Mouse (Mus musculus) cerebellum, postnatal 25 days (tissue): ENCODE measurements around the gene Krtap1-5.
"Not testable (repeated sequence)": the region's sequence is repeated elsewhere in the genome, so short reads cannot be mapped to it uniquely, and the experiment has no call there.

ENCODE experiments used
- DNase-seq, 2 experiments: peaks; one replicate each; pipeline ENCODE4 v3.0.0; 2021; ENCODE audit warnings: mixed read lengths in 2 of 2

The Krtap1-5 gene

GRCm38 (mm10) chr11:99580636-99581035, at the start of gene Krtap1-5:
Krtap1-5 (minus strand) TSS chr11:99581016.
- no peak for DNase-seq

GRCm38 (mm10) chr11:99628138-99628537, 47.3 kb upstream of the Krtap1-5 start, which contains the start of gene Krtap4-1:
Krtap4-1 (minus strand) TSS chr11:99628238.
- no peak for DNase-seq

- no peak for DNase-seq
Observed at GRCm38 (mm10) chr11:99620335-99620734, 39.5 kb upstream of the Krtap1-5 start, which contains the start of gene Gm11562. Gm11562 (minus strand) TSS chr11:99620435.

- DNase-seq = no peak
Observed at GRCm38 (mm10) chr11:99614796-99615363, 34.1 kb upstream of the Krtap1-5 start, which contains the start of gene Krtap2-4. Krtap2-4 (minus strand) TSS chr11:99614846.

GRCm38 (mm10) chr11:99610089-99610488, 29.3 kb upstream of the Krtap1-5 start, which contains the start of gene Gm11937:
Gm11937 (minus strand) TSS chr11:99610189.
- DNase-seq = not testable (repeated sequence)

DNA sequence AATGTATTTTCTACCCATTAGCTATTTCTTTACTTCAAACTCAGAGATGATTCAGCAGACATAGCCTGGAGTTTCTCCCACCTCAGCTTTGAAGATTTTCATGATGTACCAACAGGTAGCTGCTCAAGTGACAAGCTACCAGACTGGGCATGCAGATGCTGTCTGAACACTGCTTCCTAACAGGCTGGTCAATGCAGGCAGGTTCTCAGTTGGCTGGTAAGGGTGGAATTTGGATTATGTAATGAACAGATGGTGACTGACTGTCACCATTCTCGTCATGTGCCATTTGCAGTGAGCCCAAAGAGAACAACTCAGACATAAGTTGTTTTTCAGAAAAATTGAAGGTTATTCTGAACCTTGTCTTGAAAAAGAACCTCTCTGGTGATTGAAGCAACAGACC, 28.3 kb upstream of the Krtap1-5 start:
- peak; percentile 9 to 18 for DNase-seq

GRCm38 (mm10) chr11:99603208-99603607, 22.4 kb upstream of the Krtap1-5 start, which contains the start of gene Gm11938:
Gm11938 (minus strand) TSS chr11:99603308.
- not testable (repeated sequence) for DNase-seq

GRCm38 (mm10) chr11:99597742-99598141, 16.9 kb upstream of the Krtap1-5 start, which contains the start of gene Krtap9-3:
Krtap9-3 (minus strand) TSS chr11:99598105.
- DNase-seq = not testable (repeated sequence)

DNA sequence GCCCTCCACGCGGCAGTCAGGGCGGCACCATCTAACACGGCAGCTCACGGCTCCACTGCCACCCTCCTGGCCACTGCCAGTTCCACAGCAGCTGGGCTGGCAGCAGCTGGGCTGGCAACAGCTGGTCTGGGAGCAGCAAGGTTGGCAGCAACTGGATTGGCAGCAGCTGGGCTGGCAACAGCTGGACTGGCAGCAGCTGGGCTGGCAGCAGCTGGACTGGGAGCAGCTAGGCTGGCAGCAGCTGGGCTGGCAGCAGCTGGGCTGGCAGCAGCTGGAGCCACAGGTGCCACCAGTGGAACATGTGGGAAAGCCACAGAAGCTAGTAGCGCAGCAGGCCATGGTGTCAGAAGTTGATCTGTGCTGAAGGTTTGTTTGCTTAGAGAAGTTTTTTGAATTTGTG, 10.2 kb upstream of the Krtap1-5 start, which contains the start of gene Krtap1-3:
Gene Krtap1-3, minus strand, starts transcription at position 359 of the 400 bp plus-strand sequence.
- no peak for DNase-seq

GRCm38 (mm10) chr11:99585096-99585495, 4.3 kb upstream of the Krtap1-5 start:
- no peak for DNase-seq

GRCm38 (mm10) chr11:99583245-99583704, 2.5 kb upstream of the Krtap1-5 start, which contains the start of gene Krtap1-4:
Krtap1-4 (minus strand) TSS chr11:99583654.
- no peak for DNase-seq

DNA sequence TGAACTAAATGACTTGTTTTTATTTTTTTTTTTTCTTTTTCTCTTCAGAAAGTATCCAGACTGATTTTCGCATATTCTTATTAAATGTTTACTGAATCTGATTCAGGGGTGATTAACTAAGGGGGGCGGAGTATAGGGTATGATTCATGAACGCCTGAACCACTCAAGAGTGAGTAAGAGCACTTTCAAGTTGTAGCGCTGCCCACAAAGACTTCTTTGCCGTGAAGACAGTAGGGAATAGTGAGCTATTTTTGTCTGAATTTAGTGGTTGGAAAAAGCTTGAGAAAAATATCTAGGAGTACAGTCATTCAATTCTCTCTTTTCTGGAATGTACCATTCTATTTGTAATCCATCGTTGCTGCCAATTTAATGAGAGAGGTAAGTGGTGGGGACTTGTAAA, 748 bp upstream of the Krtap1-5 start:
- DNase-seq = no peak

DNA sequence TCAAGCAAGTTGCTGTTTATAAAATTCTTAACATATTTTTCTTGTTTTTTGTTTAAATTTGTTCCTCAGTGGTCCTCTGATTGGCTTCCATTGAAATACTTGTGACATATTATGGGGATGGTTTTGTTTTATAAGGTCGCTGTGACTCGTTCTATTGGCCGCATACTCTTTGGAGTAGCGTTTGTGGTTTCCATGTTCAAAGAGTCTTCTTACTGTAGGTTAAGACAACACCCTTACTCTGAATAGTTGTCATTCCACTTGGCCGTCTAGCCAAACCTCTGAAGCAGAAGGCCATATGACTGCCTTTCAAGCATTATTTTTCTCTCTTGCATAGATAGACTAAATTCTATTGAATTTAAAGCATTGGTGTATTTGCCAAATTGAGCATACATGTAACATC, 235 bp upstream of the Krtap1-5 start:
- no peak for DNase-seq

DNA sequence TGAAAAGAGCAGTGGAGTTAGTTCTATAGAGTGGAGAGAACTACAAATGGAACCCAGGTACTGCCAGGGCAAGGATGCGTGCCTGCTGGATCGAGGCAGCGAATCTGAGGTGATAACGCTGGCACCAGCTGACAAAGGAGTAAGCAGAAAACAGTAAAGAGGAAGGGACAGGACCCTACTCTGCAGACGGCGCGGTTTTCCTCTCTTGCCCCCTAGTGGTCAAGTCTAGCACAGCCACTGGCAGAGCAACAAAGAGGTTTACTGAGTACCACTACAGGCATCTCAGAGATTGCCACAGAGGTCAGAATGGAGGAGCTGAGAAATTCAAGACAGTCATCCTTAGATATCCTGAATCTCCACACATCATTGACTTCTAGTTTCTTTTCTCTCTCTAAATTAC, 6.7 kb downstream of the Krtap1-5 start:
- DNase-seq = peak; percentile 66 to 81

DNA sequence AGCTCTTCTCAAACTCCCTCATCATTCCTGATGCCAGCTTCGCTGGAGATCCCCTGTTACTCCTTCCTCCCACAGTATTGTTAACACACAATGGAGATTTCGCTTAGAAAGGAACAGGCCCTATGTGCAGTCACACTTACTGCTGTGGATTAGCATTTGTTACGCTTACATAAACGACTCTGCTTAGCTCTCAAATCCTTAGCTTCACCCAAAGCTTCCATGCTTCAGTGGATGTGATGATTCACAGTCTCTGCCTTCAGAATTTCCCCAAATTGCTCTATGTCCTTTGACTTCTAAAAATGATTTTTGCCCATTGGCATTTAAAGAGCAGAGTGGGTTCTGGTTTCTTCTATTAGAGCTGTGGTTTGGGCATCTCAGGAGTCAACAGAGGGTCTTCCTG, 7.7 kb downstream of the Krtap1-5 start:
- no peak for DNase-seq

DNA sequence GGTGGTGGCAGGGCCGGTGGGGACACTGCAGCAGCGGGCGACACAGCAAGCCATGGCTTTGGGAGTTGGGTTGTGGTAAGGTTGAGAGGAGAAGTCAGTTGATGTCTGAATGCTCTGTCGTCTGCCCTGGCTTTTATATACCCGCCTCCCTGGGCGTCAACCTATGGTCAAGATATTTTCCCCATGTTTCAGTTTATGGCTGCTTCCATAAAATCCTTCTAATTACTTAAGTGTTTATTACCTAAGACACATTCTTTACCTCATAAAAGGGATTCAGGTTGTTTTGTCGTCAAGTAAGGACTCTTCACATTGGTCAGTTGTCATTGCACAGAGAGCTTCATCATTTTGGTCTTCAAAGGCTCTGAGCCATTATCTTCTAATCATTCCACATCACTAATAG, 14.3 kb downstream of the Krtap1-5 start, which contains the start of gene Krtap3-1:
Gene Krtap3-1, minus strand, starts transcription at position 101 of the 400 bp plus-strand sequence.
- DNase-seq = no peak

DNA sequence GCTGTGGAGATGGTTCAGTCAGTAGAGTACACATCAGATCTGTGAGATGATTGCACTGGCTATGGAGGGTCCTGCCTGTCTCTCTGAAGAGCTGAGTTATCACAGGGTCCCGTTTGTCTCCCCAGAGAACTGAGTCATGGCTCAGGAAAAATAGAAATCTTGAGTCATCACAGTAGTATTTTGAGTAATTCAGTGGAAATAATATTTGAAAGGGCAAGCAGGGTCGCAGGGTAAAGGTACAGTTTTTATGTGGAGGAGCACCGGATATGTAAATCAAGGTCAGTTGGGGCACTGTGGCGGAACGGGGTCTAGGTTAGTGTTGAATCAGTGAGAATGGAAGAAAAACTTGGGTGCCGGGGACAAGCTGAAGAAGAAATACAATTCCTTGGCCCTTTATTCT, 18.2 kb downstream of the Krtap1-5 start:
- DNase-seq = no peak

GRCm38 (mm10) chr11:99559366-99559765, 21.4 kb downstream of the Krtap1-5 start, which contains the start of gene Gm11939:
Gm11939 (minus strand) TSS chr11:99559466.
- DNase-seq = no peak

DNA sequence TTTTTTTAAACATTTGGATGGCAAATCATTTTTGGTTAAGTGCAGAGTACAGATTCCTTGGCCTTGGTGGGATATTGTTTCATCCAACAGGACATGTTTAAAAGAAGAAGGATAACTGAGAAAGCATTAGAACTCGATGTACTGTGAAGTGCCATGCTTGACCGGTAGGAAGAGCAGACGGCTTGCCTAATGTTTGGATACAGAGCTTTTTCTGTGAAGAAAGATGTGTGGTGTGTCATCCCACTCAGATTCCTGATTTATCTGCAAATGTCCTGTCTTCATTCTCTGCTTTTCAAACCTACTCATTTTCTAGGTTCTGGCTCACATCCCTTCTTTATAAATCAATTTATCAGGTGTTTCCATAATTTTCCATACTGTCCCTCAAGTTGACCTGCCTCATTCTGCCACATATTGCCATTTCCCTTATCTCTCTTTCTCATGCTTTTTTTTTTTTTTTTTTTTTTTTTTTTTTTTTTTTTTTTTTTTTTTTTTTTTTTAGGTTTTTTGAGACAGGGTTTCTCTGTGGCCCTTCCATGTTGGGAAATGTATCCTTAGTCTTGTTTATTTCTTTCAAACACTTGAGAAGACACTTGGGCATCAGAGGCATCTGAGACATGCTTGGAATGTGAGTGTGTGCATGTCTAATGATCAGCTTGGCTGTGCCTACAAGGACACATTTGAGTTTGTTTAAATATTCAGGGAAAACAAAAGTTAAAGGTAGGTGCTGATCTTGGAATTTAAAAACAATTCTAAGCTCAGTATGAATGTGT, 22.7 kb downstream of the Krtap1-5 start:
- DNase-seq = no peak

GRCm38 (mm10) chr11:99556753-99557152, 24.1 kb downstream of the Krtap1-5 start, which contains the start of gene Krtap3-2:
Krtap3-2 (minus strand) TSS chr11:99556853.
- DNase-seq = no peak

DNA sequence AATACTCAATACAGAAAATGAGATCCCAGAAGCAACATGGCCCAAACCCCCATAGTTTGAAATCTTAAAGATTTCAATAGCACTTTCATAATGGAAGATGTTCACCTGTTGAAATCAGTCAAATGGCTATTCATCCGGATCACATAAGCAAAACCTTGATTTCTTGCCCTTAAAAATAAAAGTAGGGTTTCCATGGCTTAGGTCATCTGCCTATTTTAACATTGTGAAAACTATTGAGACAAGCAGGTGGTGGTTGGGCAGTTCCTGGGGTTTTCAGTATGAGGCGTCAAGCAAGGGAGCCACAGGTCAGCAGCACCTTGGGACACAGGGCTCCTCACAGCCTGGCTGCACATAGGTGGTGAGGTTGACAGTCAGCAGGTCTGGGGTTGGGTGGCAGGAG, 24.6 kb downstream of the Krtap1-5 start:
- no peak for DNase-seq

DNA sequence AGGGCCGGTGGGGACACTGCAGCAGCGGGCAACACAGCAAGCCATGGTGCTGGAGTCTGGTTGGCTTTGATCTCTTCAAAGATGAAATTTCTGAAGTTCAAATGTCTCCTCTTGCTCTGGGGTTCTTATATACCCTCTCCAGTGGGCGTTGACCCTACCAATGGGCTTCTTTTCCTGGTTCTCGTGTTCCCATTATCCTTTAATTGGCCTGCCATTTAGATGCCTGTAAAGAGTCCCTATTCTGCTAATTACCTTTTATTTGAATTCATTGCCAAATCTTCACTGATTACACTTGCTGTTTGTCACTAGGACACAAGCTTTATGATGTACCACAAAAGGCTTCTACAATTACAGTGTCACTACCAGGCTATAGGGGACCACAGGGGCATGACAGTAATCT, 30.1 kb downstream of the Krtap1-5 start, which contains the start of gene Krtap3-3:
Gene Krtap3-3, minus strand, starts transcription at position 101 of the 400 bp plus-strand sequence.
- no peak for DNase-seq

GRCm38 (mm10) chr11:99547892-99548291, 32.9 kb downstream of the Krtap1-5 start:
- no peak for DNase-seq
